Mouse (Mus musculus) CH12.LX (cell line): ENCODE data around the gene Ctdspl. TPM values are rescaled to one million over a fixed set of nuclear protein-coding genes. Genes with fewer than 3 reads are reported as not detected.

Experiments used
- DNase-seq: peaks from one replicate; pipeline ENCODE4 v3.0.0-alpha.2; 2013; ENCODE audit errors: extremely low read depth
- H3K27ac ChIP-seq: 2 replicates; pipeline ENCODE4 v1.5.1; 2012; ENCODE audit warnings: low read depth, mild to moderate bottlenecking, control low read depth, moderate library complexity; ENCODE audit not compliant: insufficient read depth
- H3K27me3 ChIP-seq: replicated peaks from 2 replicates; pipeline ENCODE3; 2012; ENCODE audit warnings: inconsistent platforms
- H3K36me3 ChIP-seq, 2 experiments: replicated peaks in 1 of 2; 2 replicates each; pipeline versions ENCODE3 to v1.6.1; 2012; ENCODE audit warnings: inconsistent platforms in 1 of 2, low read length in 1 of 2, mild to moderate bottlenecking in 1 of 2, mixed read lengths in 1 of 2, moderate library complexity in 1 of 2; ENCODE audit not compliant: control insufficient read depth in 1 of 2, insufficient read depth in 1 of 2
- H3K4me1 ChIP-seq, 2 experiments: 2 replicates each; pipeline ENCODE4 v1.6.1; 2012; ENCODE audit warnings: inconsistent platforms in 1 of 2, moderate library complexity in 1 of 2; ENCODE audit not compliant: insufficient read depth in 2 of 2, control insufficient read depth in 1 of 2
- H3K4me2 ChIP-seq: 2 replicates; pipeline ENCODE4 v1.6.1; 2012; ENCODE audit warnings: low read depth, mild to moderate bottlenecking, control low read depth; ENCODE audit not compliant: poor library complexity, insufficient read depth, severe bottlenecking
- H3K4me3 ChIP-seq, 3 experiments: fragments of 150-350 bp in 1 of 3; sonication (generic) in 1 of 3; replicated peaks in 1 of 3; 2 replicates each; pipeline versions ENCODE3 to v1.5.1; 2011 to 2012; ENCODE audit warnings: low read depth in 2 of 3, low read length in 2 of 3, mild to moderate bottlenecking in 2 of 3, moderate library complexity in 2 of 3, control low read depth in 1 of 3, improper control_type of control experiment in 1 of 3, inconsistent platforms in 1 of 3, mixed read lengths in 1 of 3; ENCODE audit not compliant: poor library complexity in 1 of 3
- H3K79me2 ChIP-seq: replicated peaks from 2 replicates; pipeline ENCODE4 v1.6.1; 2012; ENCODE audit warnings: mild to moderate bottlenecking, moderate library complexity; ENCODE audit not compliant: control insufficient read depth, poor library complexity, insufficient read depth, severe bottlenecking; ENCODE audit errors: extremely low read depth
- H3K9ac ChIP-seq: 2 replicates; pipeline ENCODE4 v1.6.1; 2012; ENCODE audit warnings: low read depth, mild to moderate bottlenecking, control low read depth, moderate library complexity; ENCODE audit not compliant: insufficient read depth
- H3K9me3 ChIP-seq: replicated peaks from 2 replicates; pipeline ENCODE3; 2012; ENCODE audit warnings: low read length, inconsistent platforms, mixed read lengths
- BHLHE40 ChIP-seq: IDR thresholded peaks from 2 replicates; pipeline ENCODE4 v1.6.1; 2011; ENCODE audit warnings: mild to moderate bottlenecking, low read depth, low read length, improper control_type of control experiment
- CHD1 ChIP-seq: IDR thresholded peaks from 2 replicates; pipeline ENCODE4 v1.6.1; 2012; ENCODE audit warnings: low read depth, low read length, improper control_type of control experiment, inconsistent platforms
- CHD2 ChIP-seq: IDR thresholded peaks from 2 replicates; pipeline ENCODE4 v1.6.1; 2011; ENCODE audit warnings: low read length, improper control_type of control experiment
- CTCF ChIP-seq, 2 experiments: IDR thresholded peaks in 1 of 2; conservative IDR thresholded peaks in 1 of 2; 2 replicates each; pipeline ENCODE4 v1.5.1; 2011 to 2012; ENCODE audit warnings: low read depth in 2 of 2, low read length in 2 of 2, improper control_type of control experiment in 1 of 2, inconsistent platforms in 1 of 2, mild to moderate bottlenecking in 1 of 2, moderate library complexity in 1 of 2
- E2F4 ChIP-seq: IDR thresholded peaks from 2 replicates; pipeline ENCODE4 v1.6.1; 2011; ENCODE audit warnings: low read depth, low read length, improper control_type of control experiment; ENCODE audit not compliant: insufficient replicate concordance
- EP300 ChIP-seq: IDR thresholded peaks from 2 replicates; pipeline ENCODE4 v1.6.1; 2011; ENCODE audit warnings: low read length, improper control_type of control experiment
- IRF4 ChIP-seq: IDR thresholded peaks from 2 replicates; pipeline ENCODE4 v1.6.1; 2014; ENCODE audit warnings: low read depth, mild to moderate bottlenecking, inconsistent platforms, low read length, improper control_type of control experiment
- KAT2A ChIP-seq: IDR thresholded peaks from 2 replicates; pipeline ENCODE4 v1.6.1; 2012; ENCODE audit warnings: low read length, improper control_type of control experiment, inconsistent platforms; ENCODE audit not compliant: insufficient replicate concordance
- MAFK ChIP-seq: IDR thresholded peaks from 2 replicates; pipeline ENCODE4 v1.6.1; 2011; ENCODE audit warnings: low read length, improper control_type of control experiment; ENCODE audit not compliant: insufficient replicate concordance
- MAX ChIP-seq: IDR thresholded peaks from 2 replicates; pipeline ENCODE4 v1.6.1; 2011; ENCODE audit warnings: low read length, improper control_type of control experiment
- MXI1 ChIP-seq: IDR thresholded peaks from 2 replicates; pipeline ENCODE4 v1.6.1; 2011; ENCODE audit warnings: mild to moderate bottlenecking, low read depth, low read length, improper control_type of control experiment
- MYC ChIP-seq: IDR thresholded peaks from 2 replicates; pipeline ENCODE4 v1.6.1; 2011; ENCODE audit warnings: low read depth, mild to moderate bottlenecking, improper control_type of control experiment, low read length
- PAX5 ChIP-seq: IDR thresholded peaks from 2 replicates; pipeline ENCODE4 v1.6.1; 2012; ENCODE audit warnings: low read length, inconsistent platforms, mixed read lengths
- POLR2AphosphoS2 ChIP-seq: IDR thresholded peaks from 2 replicates; pipeline ENCODE4 v1.6.1; 2011; ENCODE audit warnings: low read depth, low read length, improper control_type of control experiment
- SIN3A ChIP-seq: IDR thresholded peaks from 2 replicates; pipeline ENCODE4 v1.6.1; 2012; ENCODE audit warnings: low read length, improper control_type of control experiment, inconsistent platforms
- TBP ChIP-seq: conservative IDR thresholded peaks from 2 replicates; pipeline ENCODE4 v1.6.1; 2011; ENCODE audit warnings: low read depth, low read length, improper control_type of control experiment
- TCF12 ChIP-seq: IDR thresholded peaks from 2 replicates; pipeline ENCODE4 v1.6.1; 2014; ENCODE audit warnings: low read depth, mild to moderate bottlenecking, inconsistent platforms, low read length, improper control_type of control experiment
- UBTF ChIP-seq: IDR thresholded peaks from 2 replicates; pipeline ENCODE4 v1.6.1; 2012; ENCODE audit warnings: low read depth, mild to moderate bottlenecking, inconsistent platforms, low read length, improper control_type of control experiment, moderate library complexity
- USF2 ChIP-seq: conservative IDR thresholded peaks from 2 replicates; pipeline ENCODE4 v1.6.1; 2011; ENCODE audit warnings: low read depth, low read length, improper control_type of control experiment
- ZKSCAN1 ChIP-seq: IDR thresholded peaks from 2 replicates; pipeline ENCODE4 v1.6.1; 2012; ENCODE audit warnings: low read depth, inconsistent platforms, low read length, improper control_type of control experiment, borderline replicate concordance
- dilution Hi-C: fragments of 300-500 bp; cut with MboI; formaldehyde crosslinking; loops from 2 replicates; pipeline ENCODE4 v1.14.3; 2020; ENCODE audit warnings: low sequenced_read_pairs; ENCODE audit not compliant: extremely low pct_unique_long_range_greater_than_20kb, extremely low pct_ligation_motif_present
- in situ Hi-C: fragments of 300-500 bp; cut with MboI; formaldehyde crosslinking; loops from 3 replicates; pipeline ENCODE4 v1.14.3; 2019; ENCODE audit warnings: low sequenced_read_pairs, low pct_ligation_motif_present, low pct_unique_long_range_greater_than_20kb, mixed read lengths
- polyA plus RNA-seq: library from polyadenylated mRNA; unstranded; fragments of >175 nt; gene quantifications from 2 replicates; pipeline ENCODE4 v1.2.1, GENCODE M21; 2012; ENCODE audit warnings: low read depth; ENCODE audit not compliant: insufficient read length
- total RNA-seq, 2 experiments: library from RNA; depleted of rRNA; stranded (reverse); fragments of 300-350 nt in 1 of 2; fragments of >200 nt in 1 of 2; gene quantifications; 2 replicates each; pipeline ENCODE4 v1.2.3; 2012 to 2014

Gene Ctdspl
- total and polyA plus RNA-seq, 3 experiments, result not detected

DNA sequence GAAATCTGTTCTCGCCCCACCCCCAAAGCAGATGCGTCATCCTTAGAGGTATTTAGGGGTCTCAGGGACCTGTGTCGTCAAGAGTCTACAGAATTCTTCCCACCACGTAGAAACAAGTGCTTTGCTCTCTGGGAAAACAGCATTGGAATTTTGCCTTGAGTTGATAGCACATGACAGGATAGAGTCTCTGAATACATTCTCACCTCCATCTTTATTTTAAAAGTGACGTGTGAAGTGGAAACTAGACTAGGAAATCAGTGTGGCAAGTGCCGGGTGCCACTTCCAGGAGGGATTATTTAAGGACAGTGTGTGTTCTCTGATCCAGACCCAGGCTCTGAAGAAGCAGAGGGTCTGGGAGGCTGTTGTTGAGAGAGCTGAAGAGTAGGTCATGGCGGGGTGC lies 64.2 kb downstream of the Ctdspl start:
- Histone ChIP-seq H3K9me3 (no peaks in the 10 kb centered on the region), H3K27ac (no peak overlapping the region), H3K4me2 (no peak overlapping the region), H3K36me3 (no peaks in the 10 kb centered on the region), H3K4me3 (no peak overlapping the region), H3K4me1 (no peaks in the 10 kb centered on the region; a peak in 1 of 4 replicates), H3K79me2 (no peaks in the 10 kb centered on the region), H3K27me3 (peaks cover 78% of the 10 kb centered on the region), H3K9ac (no peak overlapping the region)
- TF ChIP-seq CHD1 (no peak), ZKSCAN1 (no peak), MXI1 (no peak), POLR2AphosphoS2 (no peak), USF2 (no peak), CHD2 (no peak), MAX (no peak), KAT2A (no peak), MAFK (no peak), E2F4 (no peak), TCF12 (no peak), IRF4 (no peak), SIN3A (no peak), TBP (no peak), MYC (no peak)
- dilution Hi-C loops (no loop called here), in situ Hi-C loops (no loop called here)
- DNase-seq, result no peak

DNA sequence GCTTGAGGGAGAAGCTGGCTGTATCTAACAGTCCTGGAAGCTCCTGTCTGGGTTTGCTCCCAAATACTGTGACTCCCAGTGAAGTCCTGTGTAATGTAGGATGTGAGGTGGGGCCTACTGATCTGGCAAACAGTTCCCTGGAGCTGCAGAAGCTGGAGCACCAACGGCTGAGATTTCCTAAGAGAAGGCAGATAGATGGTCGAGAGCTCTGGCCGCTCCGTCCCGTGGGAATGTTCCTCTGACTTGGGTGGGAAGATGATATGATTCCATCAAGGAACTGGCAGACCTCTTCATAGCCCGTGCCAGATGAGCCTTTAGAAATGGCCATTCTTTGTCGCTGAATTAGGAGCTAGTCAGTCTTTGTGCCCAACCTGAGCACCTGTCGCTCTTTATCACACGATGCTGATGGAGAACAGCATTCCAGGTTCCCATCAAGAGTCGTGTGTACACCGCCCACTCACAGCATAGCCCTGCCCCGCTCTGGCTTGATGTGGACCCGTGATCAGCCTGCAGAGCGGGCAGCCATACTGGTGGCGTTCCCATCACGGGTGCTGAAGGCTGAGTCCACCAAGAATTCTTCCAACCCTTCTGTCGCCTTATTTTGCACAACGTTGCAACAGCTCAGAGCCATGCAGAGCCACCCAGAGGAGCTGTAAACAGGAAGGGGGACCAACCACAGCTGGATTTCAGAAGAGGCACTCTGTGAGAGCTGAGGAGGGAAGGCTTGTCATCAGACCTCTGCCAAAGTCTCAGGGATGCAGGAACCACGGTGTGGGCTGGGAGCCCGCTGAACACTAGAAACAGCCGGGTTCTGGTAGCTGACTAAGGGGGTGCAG lies 65.7 kb downstream of the Ctdspl start:
- Histone ChIP-seq H3K4me1 (no peaks in the 10 kb centered on the region; a peak in 1 of 4 replicates), H3K27me3 (peaks cover 75% of the 10 kb centered on the region), H3K9ac (no peak overlapping the region), H3K79me2 (no peaks in the 10 kb centered on the region), H3K9me3 (no peaks in the 10 kb centered on the region), H3K4me3 (no peak overlapping the region), H3K27ac (no peak overlapping the region), H3K4me2 (no peak overlapping the region), H3K36me3 (no peaks in the 10 kb centered on the region)
- in situ Hi-C loops, result no loop called here
- dilution Hi-C loops, result no loop called here
- no peak for DNase-seq
- TF ChIP-seq MYC (no peak), BHLHE40 (no peak), E2F4 (no peak), USF2 (no peak), EP300 (no peak), UBTF (no peak), CTCF (conservative IDR thresholded peaks at IDR 0.05 in 1 of 2, IDR thresholded peaks at IDR 0.05 in 1 of 2; ENCODE audit: low read depth in 2 of 2, low read length in 2 of 2) (no peak), SIN3A (no peak), IRF4 (no peak), PAX5 (no peak), TCF12 (no peak)
